Mouse (Mus musculus) brown adipose tissue, adult 24 weeks (tissue): ENCODE measurements at regions not wholly inside any gene's neighbourhood (a gene's known extent, or its start where the extent isn't known, plus 50 kb on each side); places are given as distances from the start of the nearest gene placed in this dataset.

Experiments used
- H3K27ac ChIP-seq: fragments of 200-500 bp; replicated peaks from 2 replicates; pipeline ENCODE4 v1.5.1; 2012; ENCODE audit warnings: low read depth, mild to moderate bottlenecking, low read length
- H3K4me1 ChIP-seq: fragments of 200-500 bp; 2 replicates; pipeline ENCODE4 v1.6.1; 2012; ENCODE audit warnings: low read length, mixed read lengths; ENCODE audit not compliant: control insufficient read depth, insufficient read depth, insufficient read length
- H3K4me3 ChIP-seq: fragments of 200-500 bp; 2 replicates; pipeline ENCODE4 v1.5.1; 2012; ENCODE audit warnings: low read depth, mild to moderate bottlenecking, low read length, moderate library complexity; ENCODE audit not compliant: insufficient read depth

DNA sequence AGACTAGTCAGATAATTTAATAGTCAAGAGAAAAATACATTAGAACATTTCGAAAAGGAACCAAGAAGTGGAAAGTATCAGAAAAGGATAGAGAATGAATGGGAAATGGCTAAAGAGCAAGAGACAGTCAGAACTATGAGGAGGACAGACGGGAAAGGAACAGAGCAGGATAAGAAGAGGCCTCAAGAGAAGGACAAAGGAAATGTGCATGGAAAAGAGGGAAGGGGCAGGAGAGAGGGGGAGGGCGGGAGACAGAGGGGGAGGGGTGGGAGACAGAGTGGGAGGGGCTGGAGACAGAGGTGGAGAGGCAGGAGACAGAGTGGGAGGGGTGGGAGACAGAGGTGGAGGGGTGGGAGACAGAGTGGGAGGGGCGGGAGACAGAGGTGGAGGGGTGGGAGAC, 509.7 kb downstream of the Arl4a start:
- Histone ChIP-seq H3K27ac (no peak overlapping the region), H3K4me1 (no peaks in the 10 kb centered on the region), H3K4me3 (no peak overlapping the region)

DNA sequence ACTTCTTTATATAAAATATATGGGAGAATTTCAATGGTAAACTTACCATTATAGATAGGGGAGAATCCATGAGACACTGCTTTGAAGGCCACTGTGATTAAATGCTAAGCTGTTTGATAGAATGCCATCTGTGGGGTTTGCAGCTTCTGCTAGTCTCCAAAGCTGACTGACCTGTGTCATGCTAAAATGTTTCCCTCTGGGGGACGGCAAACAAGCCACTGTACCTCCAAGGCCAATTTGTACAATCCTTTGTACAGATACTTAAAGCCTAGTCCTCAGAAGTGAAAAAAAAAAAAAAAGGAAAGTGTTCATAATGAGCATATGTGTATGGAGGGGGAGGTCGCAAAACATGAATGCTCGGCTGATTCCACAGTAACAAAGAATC, 510.6 kb downstream of the Arl4a start:
- Histone ChIP-seq H3K4me3 (no peak overlapping the region), H3K4me1 (no peaks in the 10 kb centered on the region), H3K27ac (no peak overlapping the region)

DNA sequence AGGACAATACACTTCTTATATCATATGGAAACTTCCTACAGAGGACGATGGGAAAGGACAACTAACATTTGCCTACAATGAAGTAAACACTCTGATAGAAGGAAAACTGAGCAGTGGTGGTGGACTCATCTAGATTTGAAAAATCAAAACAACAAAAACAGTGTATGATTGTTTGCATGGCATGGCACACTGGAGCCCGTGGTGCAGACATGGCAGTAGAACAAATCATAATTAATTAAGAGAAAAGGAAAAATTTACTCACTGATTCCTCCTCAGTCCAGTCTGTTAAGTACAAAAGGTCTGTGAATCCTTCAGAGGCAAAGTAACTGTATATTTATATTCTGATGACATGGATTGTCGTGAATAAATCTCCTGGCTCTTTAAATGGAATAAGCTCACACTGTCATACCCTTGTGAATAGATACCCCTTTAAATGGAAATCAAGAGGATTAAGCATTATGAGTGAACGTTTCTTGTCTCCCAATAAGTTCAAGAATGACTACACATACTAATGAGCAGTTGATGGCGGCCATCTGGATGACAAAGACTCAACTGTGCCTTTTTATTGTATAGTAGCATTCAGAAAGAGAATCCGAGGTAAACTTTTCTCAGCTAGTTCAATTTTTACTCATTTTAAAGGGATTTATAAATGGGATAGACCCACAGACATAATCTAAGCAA, 511.1 kb downstream of the Arl4a start:
- Histone ChIP-seq H3K4me1 (no peaks in the 10 kb centered on the region), H3K27ac (no peak overlapping the region), H3K4me3 (no peak overlapping the region)

DNA sequence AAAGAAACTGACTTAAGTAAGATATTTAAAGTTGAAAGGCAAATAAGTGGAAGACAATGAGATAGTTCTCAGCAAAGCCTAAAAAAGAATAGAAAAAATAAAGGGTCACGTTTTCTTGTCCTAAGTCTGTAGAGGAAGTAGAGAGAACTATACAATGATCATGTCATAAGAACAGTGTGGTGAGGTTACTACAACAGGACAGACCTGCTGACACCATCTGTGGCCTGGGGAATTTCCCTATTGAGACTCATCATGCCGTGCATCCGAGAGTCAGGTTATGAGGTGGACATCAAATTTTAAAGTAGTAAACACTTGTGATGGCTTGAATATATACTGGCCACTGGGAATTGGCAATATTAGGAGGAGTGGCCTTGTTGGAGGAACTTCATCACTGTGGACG, 522.1 kb downstream of the Arl4a start:
- Histone ChIP-seq H3K27ac (no peak overlapping the region), H3K4me1 (no peaks in the 10 kb centered on the region), H3K4me3 (no peak overlapping the region)

DNA sequence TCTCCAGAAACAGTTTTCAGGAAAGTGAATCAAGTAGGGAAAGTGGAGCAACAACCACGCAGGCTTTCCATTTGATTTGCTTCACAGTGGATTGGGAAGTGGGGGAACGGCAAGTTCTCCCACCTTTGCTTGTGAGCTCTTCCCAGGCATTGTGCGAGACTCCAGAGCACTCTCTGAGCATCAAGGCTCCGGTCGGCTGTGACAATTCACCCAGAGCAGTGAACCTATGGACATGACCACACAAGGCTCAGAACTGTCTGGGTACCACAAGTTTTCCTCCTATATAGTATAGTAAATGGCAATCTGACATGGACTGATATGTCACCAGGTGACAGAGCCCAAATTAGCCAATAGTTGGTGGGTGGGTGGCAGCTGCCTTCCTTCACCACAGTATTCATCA, 527.0 kb downstream of the Arl4a start:
- Histone ChIP-seq H3K4me3 (no peak overlapping the region), H3K4me1 (no peaks in the 10 kb centered on the region), H3K27ac (no peak overlapping the region)

DNA sequence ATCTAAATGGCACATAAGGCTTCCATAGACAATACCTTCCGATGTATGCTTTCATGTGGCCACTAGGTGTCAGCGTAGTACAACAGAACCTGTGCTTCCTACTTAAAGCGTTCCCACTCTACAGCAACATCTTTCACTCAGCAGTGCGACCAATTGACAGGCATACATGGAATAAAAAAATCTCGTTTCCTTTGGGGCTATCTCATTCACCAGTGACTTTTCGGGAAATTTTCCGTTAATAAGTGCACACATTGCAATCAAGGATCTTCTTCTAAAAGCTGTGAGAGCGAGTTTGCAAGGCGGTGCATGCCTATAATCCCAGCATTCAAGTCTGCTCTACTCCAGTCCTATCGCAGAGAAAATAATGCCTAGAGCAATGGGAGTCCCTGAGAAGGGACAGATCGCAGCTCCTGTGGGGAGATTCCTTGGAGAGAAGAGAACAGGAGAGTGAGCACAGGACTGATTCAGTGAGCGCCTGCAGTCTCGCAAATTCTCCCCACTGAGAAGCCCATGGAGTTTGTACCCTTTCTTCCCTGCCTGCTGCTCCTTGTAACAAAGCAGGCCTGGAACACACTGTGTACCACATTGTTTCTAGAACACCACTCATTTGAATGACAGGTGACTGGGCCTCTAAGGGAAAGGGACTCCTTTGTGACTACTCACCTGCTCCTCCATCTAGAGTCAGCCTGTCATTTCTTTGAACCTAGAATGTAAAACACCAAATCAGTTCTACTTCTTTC, 527.6 kb downstream of the Arl4a start:
- Histone ChIP-seq H3K4me3 (no peak overlapping the region), H3K27ac (no peak overlapping the region), H3K4me1 (no peaks in the 10 kb centered on the region)

DNA sequence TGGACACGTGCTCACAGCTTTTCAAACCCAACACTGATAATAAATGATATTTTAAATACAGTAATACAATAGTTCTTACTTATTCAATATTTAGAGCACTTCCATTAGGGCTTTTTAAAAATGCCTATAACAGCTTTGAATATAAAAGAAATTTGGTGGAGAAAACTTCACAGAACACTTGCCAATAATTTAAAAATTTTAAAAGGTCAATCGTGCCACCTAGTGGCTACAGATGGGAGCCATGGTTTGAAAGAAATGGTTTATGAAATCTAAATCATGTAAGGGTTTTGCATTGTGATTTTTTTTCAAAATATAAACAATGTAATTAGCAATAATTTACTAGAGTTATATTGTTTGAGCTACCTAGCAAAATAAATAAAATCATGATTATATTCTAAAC, 541.6 kb downstream of the Arl4a start:
- no peak overlapping the region for H3K4me3 ChIP-seq
- H3K4me1 ChIP-seq, result no peaks in the 10 kb centered on the region
- H3K27ac ChIP-seq, result no peak overlapping the region

DNA sequence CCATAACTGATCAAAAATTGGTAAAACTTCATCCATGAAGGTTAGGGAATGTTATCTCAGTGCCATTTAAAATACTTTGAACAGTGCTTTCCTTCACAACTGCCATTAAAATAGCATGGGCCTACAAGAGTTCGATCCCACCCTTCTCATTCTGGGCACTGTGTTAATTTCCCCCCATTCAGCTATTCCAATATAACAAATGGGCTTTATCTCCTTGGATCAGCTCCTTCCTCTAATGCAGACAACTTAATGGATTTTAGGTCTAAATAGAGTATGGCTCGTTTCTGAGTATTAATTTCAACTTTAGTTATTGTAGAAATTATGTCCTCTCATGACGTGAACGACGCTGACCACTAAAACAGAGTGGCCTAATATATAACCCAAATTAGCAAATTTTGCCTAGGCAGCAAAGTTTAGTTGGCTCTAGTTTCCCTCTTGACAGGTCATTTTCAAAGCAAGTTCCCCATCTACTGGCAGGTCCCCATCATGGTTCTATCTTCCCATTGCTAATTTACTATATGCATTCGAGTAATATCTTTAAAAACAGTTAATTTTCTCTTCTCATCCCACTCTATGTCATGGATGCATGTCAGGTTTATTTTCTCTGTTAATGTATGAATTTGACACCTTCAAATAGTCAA, 544.1 kb downstream of the Arl4a start:
- Histone ChIP-seq H3K27ac (no peak overlapping the region), H3K4me3 (no peak overlapping the region), H3K4me1 (no peaks in the 10 kb centered on the region)

DNA sequence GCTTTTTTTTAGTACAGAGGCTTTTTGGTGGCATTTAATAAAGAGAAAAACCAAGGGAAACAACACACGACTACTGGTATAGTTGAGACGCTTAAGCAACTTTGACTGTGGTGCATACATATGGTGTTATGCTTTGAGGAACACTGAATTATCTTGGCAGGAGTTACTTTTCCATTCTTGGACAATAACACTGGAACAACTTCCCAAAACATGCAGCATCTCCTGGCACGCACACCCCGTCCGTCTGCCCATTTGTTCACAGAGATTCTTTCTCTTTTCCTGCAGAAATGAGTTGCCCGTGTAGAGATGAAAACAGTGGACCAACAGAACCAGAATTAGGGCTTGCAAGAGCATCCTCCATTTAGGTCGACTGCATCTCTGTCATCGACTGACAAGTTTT, 544.7 kb downstream of the Arl4a start:
- Histone ChIP-seq H3K4me3 (no peak overlapping the region), H3K27ac (no peak overlapping the region), H3K4me1 (no peaks in the 10 kb centered on the region)

DNA sequence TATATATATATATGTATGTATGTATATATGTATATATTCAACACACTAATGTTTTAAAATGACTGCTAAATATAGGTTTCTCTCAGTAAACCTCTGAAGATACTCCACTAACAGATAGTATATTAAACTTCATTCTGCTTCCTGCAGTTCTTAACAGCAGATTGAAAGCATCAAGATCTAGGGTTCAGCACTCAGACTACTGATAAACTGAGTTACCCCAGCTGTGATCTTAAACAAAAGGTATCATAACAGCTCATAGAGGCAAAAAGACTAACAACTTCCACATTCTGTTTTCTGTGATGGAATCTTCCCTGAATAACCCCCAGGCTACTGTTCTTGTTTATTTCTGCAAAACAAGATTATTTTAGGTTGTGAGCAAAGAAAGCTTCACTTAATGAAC, 564.8 kb downstream of the Arl4a start:
- Histone ChIP-seq H3K4me1 (no peaks in the 10 kb centered on the region), H3K4me3 (no peak overlapping the region), H3K27ac (no peak overlapping the region)
